Mouse (Mus musculus): ENCODE data around the gene Inpp5k.

GRCm38 (mm10) chr11:75669176-75669852 is 38.5 kb downstream of the Inpp5k start:
- TF ChIP-seq POLR2A (IDR thresholded peaks at IDR 0.05; ENCODE audit: borderline replicate concordance, insufficient read depth, low read length) (no peak), CTCF (IDR thresholded peaks at IDR 0.05; ENCODE audit: borderline replicate concordance, insufficient read depth, low read depth, low read length) (no peak)
